Mouse (Mus musculus): ENCODE results near the gene Zmym4. TPM values are rescaled to one million over a fixed set of nuclear protein-coding genes. Genes with fewer than 3 reads are reported as not detected.

Gene Zmym4
- total and polyA plus RNA-seq, 3 experiments: 14.9 to 71.1 (median 23.6) TPM

GRCm38 (mm10) chr4:126990553-126990952 is 22.6 kb upstream of the Zmym4 start:
- H3K36me3 ChIP-seq (ENCODE audit: control insufficient read depth in 1 of 2, insufficient read depth in 2 of 2, low read length in 2 of 2): no peaks in the 10 kb centered on the region
- H3K9ac ChIP-seq (ENCODE audit: control insufficient read depth, low read depth, low read length, poor library complexity, severe bottlenecking): no peak overlapping the region
- H3K79me2 ChIP-seq (ENCODE audit: control insufficient read depth, insufficient read depth, low read length, poor library complexity): no peaks in the 10 kb centered on the region
- 0 out of 4 replicates have a peak, but pooled peaks cover 0 to 6% of the 10 kb centered on the region in 2 experiments for H3K4me1 ChIP-seq (ENCODE audit: control insufficient read depth in 1 of 2, insufficient read depth in 2 of 2, low read length in 2 of 2)
- TF ChIP-seq MXI1 (IDR thresholded peaks at IDR 0.05; ENCODE audit: low read depth, low read length) (no peak), ZC3H11A (IDR thresholded peaks at IDR 0.05; ENCODE audit: low read depth, low read length) (no peak), GATA1 (IDR thresholded peaks at IDR 0.05; ENCODE audit: low read depth, low read length) (no peak), NRF1 (IDR thresholded peaks at IDR 0.05; ENCODE audit: insufficient read depth, low read depth, low read length, poor library complexity, severe bottlenecking) (no peak), KAT2A (conservative IDR thresholded peaks at IDR 0.05; ENCODE audit: low read depth, low read length) (no peak), ZKSCAN1 (IDR thresholded peaks at IDR 0.05; ENCODE audit: low read depth, low read length) (no peak), SMC3 (IDR thresholded peaks at IDR 0.05; ENCODE audit: low read depth, low read length) (no peak), TCF12 (IDR thresholded peaks at IDR 0.05; ENCODE audit: low read depth, low read length) (no peak)
- no peak overlapping the region for H3K27ac ChIP-seq (ENCODE audit: control insufficient read depth, low read depth, low read length)
- no peaks in the 10 kb centered on the region; a peak in 2 of 4 replicates for H3K27me3 ChIP-seq (ENCODE audit: control insufficient read depth in 1 of 2, insufficient read depth in 2 of 2, low read length in 2 of 2)
- no peak overlapping the region for H3K4me3 ChIP-seq (ENCODE audit: control insufficient read depth in 1 of 2, insufficient read depth in 1 of 2, low read depth in 2 of 2, low read length in 2 of 2)
- no peaks in the 10 kb centered on the region for H3K9me3 ChIP-seq (replicated peaks; ENCODE audit: insufficient read depth, low read length)
- no peak for DNase-seq (ENCODE audit: low read depth, low spot score)

GRCm38 (mm10) chr4:126988503-126988902 is 20.6 kb upstream of the Zmym4 start:
- no peak for TF ChIP-seq RAD21 (IDR thresholded peaks at IDR 0.05; ENCODE audit: low read depth, low read length)
- TF ChIP-seq JUND (IDR thresholded peaks at IDR 0.05; ENCODE audit: low read depth, low read length): no peak
- no peak for TF ChIP-seq EP300 (IDR thresholded peaks at IDR 0.05; ENCODE audit: low read depth in 1 of 2, low read length in 2 of 2)
- no peak for TF ChIP-seq CHD1 (IDR thresholded peaks at IDR 0.05; ENCODE audit: low read depth, low read length)
- TF ChIP-seq MAX (IDR thresholded peaks at IDR 0.05; ENCODE audit: low read length): no peak
- no peak for TF ChIP-seq ELF1 (IDR thresholded peaks at IDR 0.05; ENCODE audit: low read depth, low read length)
- no peak for TF ChIP-seq POLR2AphosphoS2 (IDR thresholded peaks at IDR 0.05; ENCODE audit: low read length)
- TF ChIP-seq NRF1 (IDR thresholded peaks at IDR 0.05; ENCODE audit: insufficient read depth, low read depth, low read length, poor library complexity, severe bottlenecking): no peak
- TF ChIP-seq CTCF (IDR thresholded peaks at IDR 0.05 in 2 of 3, conservative IDR thresholded peaks at IDR 0.05 in 1 of 3; ENCODE audit: control insufficient read depth in 1 of 3, insufficient read depth in 1 of 3, low read depth in 2 of 3, low read length in 3 of 3, poor library complexity in 1 of 3, severe bottlenecking in 1 of 3): no peak
- no peak for DNase-seq (ENCODE audit: low read depth, low spot score)
- H3K9me3 ChIP-seq (replicated peaks; ENCODE audit: insufficient read depth, low read length): no peaks in the 10 kb centered on the region
- no peak overlapping the region for H3K27ac ChIP-seq (ENCODE audit: control insufficient read depth, low read depth, low read length)
- no peaks in the 10 kb centered on the region; a peak in 3 of 4 replicates for H3K27me3 ChIP-seq (ENCODE audit: control insufficient read depth in 1 of 2, insufficient read depth in 2 of 2, low read length in 2 of 2)
- H3K4me1 ChIP-seq (ENCODE audit: control insufficient read depth in 1 of 2, insufficient read depth in 2 of 2, low read length in 2 of 2): 0 out of 4 replicates have a peak, but pooled peaks cover 0 to 1% of the 10 kb centered on the region in 2 experiments
- H3K79me2 ChIP-seq (ENCODE audit: control insufficient read depth, insufficient read depth, low read length, poor library complexity): no peaks in the 10 kb centered on the region
- H3K4me3 ChIP-seq (ENCODE audit: control insufficient read depth in 1 of 2, insufficient read depth in 1 of 2, low read depth in 2 of 2, low read length in 2 of 2): no peak overlapping the region
- H3K9ac ChIP-seq (ENCODE audit: control insufficient read depth, low read depth, low read length, poor library complexity, severe bottlenecking): no peak overlapping the region
- H3K36me3 ChIP-seq (ENCODE audit: control insufficient read depth in 1 of 2, insufficient read depth in 2 of 2, low read length in 2 of 2): no peaks in the 10 kb centered on the region
